Mouse (Mus musculus): Measurements from ENCODE around the gene Hmcn1. TPM values are rescaled to one million over a fixed set of nuclear protein-coding genes. Genes with fewer than 3 reads are reported as not detected.

Gene Hmcn1
- polyA plus RNA-seq, 1 experiment = 6.3 TPM

DNA sequence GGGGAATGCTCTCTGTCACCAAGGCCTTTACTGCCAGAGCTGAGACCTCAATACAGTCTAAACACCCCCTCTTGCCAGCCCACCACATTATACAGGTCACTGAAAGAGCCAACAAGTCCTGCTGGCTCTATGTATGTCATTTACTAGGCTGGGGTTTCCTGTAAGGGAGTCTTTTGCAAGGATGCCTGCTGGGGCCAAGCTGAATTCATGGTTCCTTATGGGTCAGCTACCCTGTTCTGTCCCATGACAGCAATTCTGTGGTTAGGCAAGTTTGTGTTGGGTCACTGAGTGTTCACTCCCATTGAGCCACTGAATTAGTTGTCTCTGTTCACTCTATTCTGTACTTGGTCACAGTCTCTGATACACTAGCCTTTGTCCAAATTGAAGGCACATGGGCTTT lies 405.8 kb downstream of the Hmcn1 start:
- Histone ChIP-seq H3K4me1 (ENCODE audit: control insufficient read depth, insufficient read depth, low read length) (no peaks in the 10 kb centered on the region), H3K27ac (ENCODE audit: insufficient read depth, low read length) (no peak overlapping the region), H3K4me3 (ENCODE audit: insufficient read depth, low read length) (no peak overlapping the region)
- TF ChIP-seq CTCF (IDR thresholded peaks at IDR 0.05; ENCODE audit: extremely low read depth, insufficient read depth, low read length) (no peak), POLR2A (IDR thresholded peaks at IDR 0.05; ENCODE audit: extremely low read depth, insufficient read depth, low read length) (no peak)

DNA sequence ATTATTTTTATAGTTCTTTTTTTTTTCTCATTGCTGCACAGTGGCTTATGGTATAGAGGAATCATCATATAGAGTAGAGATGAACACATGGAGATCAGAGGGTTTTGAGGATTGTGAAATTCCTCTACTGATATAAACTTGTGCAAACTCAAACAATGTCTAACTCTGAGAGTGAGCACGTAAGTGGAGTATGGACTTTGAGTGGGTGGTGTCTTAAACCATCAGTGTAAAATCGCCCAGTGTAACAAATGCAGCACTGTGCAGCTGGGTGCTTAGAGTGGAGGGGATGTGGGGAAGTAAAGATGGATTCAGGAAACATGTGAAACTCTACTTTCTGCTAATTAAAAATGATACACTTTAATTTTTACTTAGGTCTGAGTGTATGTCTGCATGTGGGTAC lies 408.8 kb downstream of the Hmcn1 start:
- no peak overlapping the region for H3K27ac ChIP-seq (ENCODE audit: insufficient read depth, low read length)
- no peak for TF ChIP-seq CTCF (IDR thresholded peaks at IDR 0.05; ENCODE audit: extremely low read depth, insufficient read depth, low read length)
- no peak for TF ChIP-seq POLR2A (IDR thresholded peaks at IDR 0.05; ENCODE audit: extremely low read depth, insufficient read depth, low read length)
- no peak overlapping the region for H3K4me3 ChIP-seq (ENCODE audit: insufficient read depth, low read length)
- no peaks in the 10 kb centered on the region for H3K4me1 ChIP-seq (ENCODE audit: control insufficient read depth, insufficient read depth, low read length)

DNA sequence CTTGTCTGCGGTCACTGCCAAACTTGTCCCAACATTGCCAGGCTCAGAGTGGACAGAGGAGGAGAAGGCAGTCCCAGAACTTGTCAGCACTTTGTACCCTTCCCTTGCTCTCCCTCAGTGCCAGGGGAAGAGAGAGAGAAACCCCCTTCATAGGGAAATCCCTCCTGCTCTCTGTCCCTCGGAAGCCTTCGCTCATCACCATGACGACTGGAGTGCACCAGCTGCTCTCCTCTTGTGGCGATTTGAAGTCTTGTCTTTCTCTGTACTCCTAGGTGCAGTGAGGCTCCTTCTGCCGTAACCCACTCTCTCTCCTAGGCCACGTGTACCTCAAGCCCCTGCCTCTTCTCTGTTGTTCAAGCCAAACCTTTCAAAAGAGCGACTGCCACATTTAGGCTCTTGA lies 409.5 kb downstream of the Hmcn1 start:
- TF ChIP-seq CTCF (IDR thresholded peaks at IDR 0.05; ENCODE audit: extremely low read depth, insufficient read depth, low read length) (no peak), POLR2A (IDR thresholded peaks at IDR 0.05; ENCODE audit: extremely low read depth, insufficient read depth, low read length) (no peak)
- Histone ChIP-seq H3K27ac (ENCODE audit: insufficient read depth, low read length) (no peak overlapping the region), H3K4me3 (ENCODE audit: insufficient read depth, low read length) (no peak overlapping the region), H3K4me1 (ENCODE audit: control insufficient read depth, insufficient read depth, low read length) (no peaks in the 10 kb centered on the region)

DNA sequence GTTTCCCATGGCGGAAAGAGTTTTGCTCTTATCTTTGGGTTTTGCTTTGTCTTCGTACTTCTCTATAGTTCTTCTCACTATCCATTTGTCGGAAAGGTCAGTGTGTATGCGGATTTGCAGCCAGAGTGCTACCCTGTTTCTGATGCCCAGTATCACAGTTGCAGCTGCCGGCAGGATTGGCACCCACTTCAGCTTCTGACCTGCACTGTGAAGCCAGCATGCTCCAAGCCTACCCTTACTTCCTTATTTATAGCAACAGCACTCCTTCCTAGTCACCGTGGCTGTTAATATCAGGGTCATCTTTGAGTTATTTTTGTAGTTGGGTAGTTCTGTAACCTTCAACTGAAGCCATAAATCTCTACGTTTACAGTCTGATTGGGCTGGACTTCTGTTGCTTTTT lies 412.7 kb downstream of the Hmcn1 start:
- H3K4me1 ChIP-seq (ENCODE audit: control insufficient read depth, insufficient read depth, low read length) = no peaks in the 10 kb centered on the region
- H3K27ac ChIP-seq (ENCODE audit: insufficient read depth, low read length) = no peak overlapping the region
- H3K4me3 ChIP-seq (ENCODE audit: insufficient read depth, low read length) = no peak overlapping the region
- TF ChIP-seq POLR2A (IDR thresholded peaks at IDR 0.05; ENCODE audit: extremely low read depth, insufficient read depth, low read length) (no peak), CTCF (IDR thresholded peaks at IDR 0.05; ENCODE audit: extremely low read depth, insufficient read depth, low read length) (no peak)

DNA sequence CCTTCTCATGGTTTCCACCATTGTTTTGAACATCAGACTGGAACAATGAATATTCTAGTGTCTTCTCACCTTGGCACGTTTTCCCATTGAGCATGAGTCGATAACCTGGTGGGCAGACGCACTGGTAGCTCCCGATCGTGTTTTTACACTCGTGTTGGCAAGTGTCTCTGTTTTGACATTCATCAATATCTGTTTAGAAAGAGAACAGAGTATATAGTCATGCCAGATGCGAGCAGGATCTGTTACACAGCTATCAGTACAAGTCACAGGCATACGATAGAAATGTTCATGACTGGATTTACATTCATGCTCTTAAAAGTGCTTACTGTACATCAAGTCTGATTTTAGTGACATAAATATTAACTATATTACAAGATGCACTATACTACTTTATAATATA lies 419.8 kb downstream of the Hmcn1 start:
- Histone ChIP-seq H3K4me1 (ENCODE audit: control insufficient read depth, insufficient read depth, low read length) (no peaks in the 10 kb centered on the region), H3K4me3 (ENCODE audit: insufficient read depth, low read length) (no peak overlapping the region), H3K27ac (ENCODE audit: insufficient read depth, low read length) (no peak overlapping the region)
- TF ChIP-seq POLR2A (IDR thresholded peaks at IDR 0.05; ENCODE audit: extremely low read depth, insufficient read depth, low read length) (no peak), CTCF (IDR thresholded peaks at IDR 0.05; ENCODE audit: extremely low read depth, insufficient read depth, low read length) (no peak)

DNA sequence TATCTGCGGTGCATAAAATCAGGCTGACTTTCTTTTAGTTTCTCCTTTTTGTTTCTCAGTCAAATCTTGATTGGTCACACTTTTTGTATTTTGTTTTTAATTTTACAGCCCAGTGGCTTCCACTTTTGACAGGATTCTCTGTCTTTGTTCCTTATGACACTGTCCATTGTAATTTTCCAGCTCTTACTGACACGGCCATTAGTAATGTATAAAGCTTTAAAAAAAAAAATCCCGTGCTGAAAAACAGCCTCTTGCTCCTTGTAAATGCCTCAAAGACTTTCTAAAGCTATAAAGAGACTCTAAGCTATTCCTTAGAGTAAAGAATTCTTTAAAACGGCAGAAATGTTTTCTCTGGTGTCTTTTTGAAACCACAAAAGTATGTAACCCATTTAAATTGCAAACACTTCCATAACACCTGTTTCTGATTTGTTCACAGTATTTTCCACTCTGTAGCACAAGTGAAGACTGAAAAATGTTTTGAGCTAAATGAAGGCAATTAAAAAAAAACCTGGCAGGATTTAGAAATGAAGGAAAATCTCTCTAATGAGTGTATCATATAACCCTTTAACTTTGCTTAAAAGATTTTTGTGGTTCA lies 422.6 kb downstream of the Hmcn1 start:
- Histone ChIP-seq H3K27ac (ENCODE audit: insufficient read depth, low read length) (no peak overlapping the region), H3K4me3 (ENCODE audit: insufficient read depth, low read length) (no peak overlapping the region), H3K4me1 (ENCODE audit: control insufficient read depth, insufficient read depth, low read length) (no peaks in the 10 kb centered on the region)
- no peak for TF ChIP-seq POLR2A (IDR thresholded peaks at IDR 0.05; ENCODE audit: extremely low read depth, insufficient read depth, low read length)
- no peak for TF ChIP-seq CTCF (IDR thresholded peaks at IDR 0.05; ENCODE audit: extremely low read depth, insufficient read depth, low read length)

DNA sequence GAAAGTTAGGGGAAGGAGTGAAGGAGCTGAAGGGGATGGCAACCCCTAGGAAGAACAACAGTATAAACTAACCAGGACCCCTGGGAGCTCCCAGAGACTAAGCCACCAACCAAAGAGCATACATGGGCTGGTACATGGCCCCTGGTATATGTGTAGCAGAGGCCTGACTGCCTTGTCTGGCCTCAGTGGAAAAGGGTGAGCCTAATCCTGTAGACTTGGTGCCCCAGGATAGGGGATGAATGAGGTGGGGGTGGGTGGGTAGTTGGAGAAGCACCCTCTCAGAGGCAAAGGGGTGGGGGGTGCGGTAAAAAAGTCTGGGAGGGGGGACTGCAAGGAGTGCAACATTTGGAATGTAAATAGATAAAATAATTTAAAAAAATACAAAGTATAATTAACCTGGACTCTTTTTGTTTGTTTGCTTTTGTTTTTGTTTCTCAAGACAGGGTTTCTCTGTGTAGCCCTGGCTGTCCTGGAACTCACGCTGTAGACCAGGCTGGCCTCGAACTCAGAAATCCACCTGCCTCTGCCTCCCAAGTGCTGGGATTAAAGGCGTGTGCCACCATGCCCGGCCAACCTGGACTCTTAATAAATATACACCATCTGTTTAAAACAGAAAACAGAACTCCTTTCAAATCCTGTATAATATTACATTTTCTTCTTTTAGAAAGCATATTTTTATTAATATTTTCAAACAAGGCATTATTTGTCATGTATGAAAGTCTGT lies 423.3 kb downstream of the Hmcn1 start:
- Histone ChIP-seq H3K4me1 (ENCODE audit: control insufficient read depth, insufficient read depth, low read length) (no peaks in the 10 kb centered on the region), H3K4me3 (ENCODE audit: insufficient read depth, low read length) (no peak overlapping the region), H3K27ac (ENCODE audit: insufficient read depth, low read length) (no peak overlapping the region)
- TF ChIP-seq POLR2A (IDR thresholded peaks at IDR 0.05; ENCODE audit: extremely low read depth, insufficient read depth, low read length) (no peak), CTCF (IDR thresholded peaks at IDR 0.05; ENCODE audit: extremely low read depth, insufficient read depth, low read length) (no peak)

DNA sequence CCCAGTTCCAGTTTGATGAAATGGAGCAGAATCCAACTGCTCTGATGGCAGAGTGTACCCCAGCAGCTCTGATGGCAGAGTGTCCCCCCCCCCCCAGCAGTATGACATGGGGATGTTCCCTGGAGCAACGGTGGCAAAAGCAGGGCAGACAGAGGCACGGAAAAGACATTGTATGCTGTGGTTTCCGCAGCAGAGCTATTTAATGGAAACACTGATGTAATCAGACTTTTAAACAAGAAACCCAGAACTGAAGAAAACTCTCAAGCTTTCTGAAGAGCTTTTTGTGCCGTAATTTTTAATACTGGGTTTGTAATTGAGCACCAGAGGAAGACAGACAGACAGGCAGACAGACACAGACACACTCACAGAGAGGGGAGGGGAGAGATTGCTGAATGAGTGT lies 426.9 kb downstream of the Hmcn1 start:
- Histone ChIP-seq H3K4me3 (ENCODE audit: insufficient read depth, low read length) (no peak overlapping the region), H3K4me1 (ENCODE audit: control insufficient read depth, insufficient read depth, low read length) (no peaks in the 10 kb centered on the region), H3K27ac (ENCODE audit: insufficient read depth, low read length) (no peak overlapping the region)
- no peak for TF ChIP-seq POLR2A (IDR thresholded peaks at IDR 0.05; ENCODE audit: extremely low read depth, insufficient read depth, low read length)
- no peak for TF ChIP-seq CTCF (IDR thresholded peaks at IDR 0.05; ENCODE audit: extremely low read depth, insufficient read depth, low read length)

DNA sequence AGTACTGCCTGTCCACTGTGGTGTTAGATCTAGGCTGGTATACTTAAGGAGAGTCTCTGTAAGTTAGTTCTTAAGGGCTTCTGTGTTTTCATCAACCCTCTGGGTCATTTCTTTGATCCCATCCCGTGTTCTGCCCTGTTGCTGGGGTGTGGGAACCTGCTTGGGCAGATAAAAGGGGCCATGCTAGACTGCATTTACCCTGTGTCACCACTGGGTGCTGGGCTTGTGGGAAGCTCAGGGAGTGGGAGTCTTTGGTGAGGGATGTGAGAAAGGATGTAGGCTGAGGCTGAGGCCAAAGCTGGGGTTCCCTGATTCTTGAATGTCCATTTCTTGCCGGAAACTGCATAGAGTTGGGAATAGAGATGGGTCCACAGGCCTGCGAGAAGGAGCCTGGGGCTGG lies 436.6 kb downstream of the Hmcn1 start:
- TF ChIP-seq POLR2A (IDR thresholded peaks at IDR 0.05; ENCODE audit: extremely low read depth, insufficient read depth, low read length) (no peak), CTCF (IDR thresholded peaks at IDR 0.05; ENCODE audit: extremely low read depth, insufficient read depth, low read length) (no peak)
- no peak overlapping the region for H3K27ac ChIP-seq (ENCODE audit: insufficient read depth, low read length)
- H3K4me1 ChIP-seq (ENCODE audit: control insufficient read depth, insufficient read depth, low read length) = no peaks in the 10 kb centered on the region
- H3K4me3 ChIP-seq (ENCODE audit: insufficient read depth, low read length) = no peak overlapping the region

DNA sequence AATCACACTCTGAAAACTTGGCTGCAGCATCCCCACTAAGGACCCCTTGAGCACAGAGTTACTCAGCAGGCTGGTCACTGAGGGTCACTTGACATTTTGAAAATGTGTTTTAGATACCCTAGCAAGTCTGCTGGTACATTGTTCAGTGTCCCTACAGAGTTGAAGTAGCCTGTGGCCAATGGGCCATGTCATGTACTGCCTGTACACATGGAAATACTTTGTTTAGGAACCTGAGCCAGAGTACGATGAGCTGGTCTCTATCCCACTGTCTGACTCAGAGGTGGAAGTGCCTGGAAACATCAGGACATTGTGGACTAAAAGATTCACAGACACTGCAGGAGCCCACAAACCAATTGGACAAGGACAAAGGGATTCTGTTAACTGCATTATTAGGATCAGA lies 441.8 kb downstream of the Hmcn1 start:
- Histone ChIP-seq H3K27ac (ENCODE audit: insufficient read depth, low read length) (no peak overlapping the region), H3K4me3 (ENCODE audit: insufficient read depth, low read length) (no peak overlapping the region), H3K4me1 (ENCODE audit: control insufficient read depth, insufficient read depth, low read length) (no peaks in the 10 kb centered on the region)
- TF ChIP-seq POLR2A (IDR thresholded peaks at IDR 0.05; ENCODE audit: extremely low read depth, insufficient read depth, low read length) = no peak
- TF ChIP-seq CTCF (IDR thresholded peaks at IDR 0.05; ENCODE audit: extremely low read depth, insufficient read depth, low read length) = no peak

Measured in cortical plate, adult 2 months (tissue).